Mouse (Mus musculus): ENCODE measurements at regions not wholly inside any gene's neighbourhood (a gene's known extent, or its start where the extent isn't known, plus 50 kb on each side); places are given as distances from the start of the nearest gene placed in this dataset.

GRCm38 (mm10) chr15:36866088-36866487, 141.5 kb downstream of the Zfp706 start:
- no peaks in the 10 kb centered on the region for H3K4me1 ChIP-seq (ENCODE audit: control insufficient read depth, low read depth, low read length)
- no peak for ATAC-seq (ENCODE audit: low read depth)
- H3K4me3 ChIP-seq (ENCODE audit: low read depth, low read length): no peak overlapping the region
- H3K4me2 ChIP-seq (ENCODE audit: low read depth, low read length): no peak overlapping the region
- H3K9ac ChIP-seq (ENCODE audit: low read depth, low read length): no peak overlapping the region
- 4% methylated on average over 1 of the region's 1 CpGs for WGBS (ENCODE audit: insufficient replicate concordance)
- H3K27ac ChIP-seq (ENCODE audit: low read length): no peak overlapping the region
- no peaks in the 10 kb centered on the region for H3K27me3 ChIP-seq (ENCODE audit: control insufficient read depth, insufficient read depth, low read depth, low read length)
- no peaks in the 10 kb centered on the region for H3K36me3 ChIP-seq (ENCODE audit: control insufficient read depth, insufficient read depth)
- no peaks in the 10 kb centered on the region for H3K9me3 ChIP-seq (replicated peaks; ENCODE audit: control insufficient read depth, low read length)

- ATAC-seq (ENCODE audit: low read depth): no peak
- Histone ChIP-seq H3K9ac (ENCODE audit: low read depth, low read length) (no peak overlapping the region), H3K27me3 (ENCODE audit: control insufficient read depth, insufficient read depth, low read depth, low read length) (no peaks in the 10 kb centered on the region), H3K4me2 (ENCODE audit: low read depth, low read length) (no peak overlapping the region), H3K9me3 (replicated peaks; ENCODE audit: control insufficient read depth, low read length) (no peaks in the 10 kb centered on the region), H3K4me3 (ENCODE audit: low read depth, low read length) (no peak overlapping the region), H3K36me3 (ENCODE audit: control insufficient read depth, insufficient read depth) (no peaks in the 10 kb centered on the region), H3K27ac (ENCODE audit: low read length) (no peak overlapping the region), H3K4me1 (ENCODE audit: control insufficient read depth, low read depth, low read length) (no peaks in the 10 kb centered on the region)
- 9% methylated on average over 3 of the region's 3 CpGs for WGBS (ENCODE audit: insufficient replicate concordance)
Measured at GRCm38 (mm10) chr15:36865332-36865731, 142.2 kb downstream of the Zfp706 start.

- H3K36me3 ChIP-seq (ENCODE audit: control insufficient read depth, insufficient read depth): no peaks in the 10 kb centered on the region
- no peak overlapping the region for H3K4me2 ChIP-seq (ENCODE audit: low read depth, low read length)
- no peaks in the 10 kb centered on the region for H3K9me3 ChIP-seq (replicated peaks; ENCODE audit: control insufficient read depth, low read length)
- H3K4me1 ChIP-seq (ENCODE audit: control insufficient read depth, low read depth, low read length): no peaks in the 10 kb centered on the region
- H3K9ac ChIP-seq (ENCODE audit: low read depth, low read length): no peak overlapping the region
- no peak for ATAC-seq (ENCODE audit: low read depth)
- H3K4me3 ChIP-seq (ENCODE audit: low read depth, low read length): no peak overlapping the region
- H3K27ac ChIP-seq (ENCODE audit: low read length): no peak overlapping the region
- no peaks in the 10 kb centered on the region for H3K27me3 ChIP-seq (ENCODE audit: control insufficient read depth, insufficient read depth, low read depth, low read length)
- WGBS (ENCODE audit: insufficient replicate concordance): 47% methylated on average over 2 of the region's 2 CpGs
Measured at GRCm38 (mm10) chr15:36864046-36864445, 143.5 kb downstream of the Zfp706 start.

- Histone ChIP-seq H3K27ac (ENCODE audit: low read length) (no peak overlapping the region), H3K27me3 (ENCODE audit: control insufficient read depth, insufficient read depth, low read depth, low read length) (no peaks in the 10 kb centered on the region), H3K36me3 (ENCODE audit: control insufficient read depth, insufficient read depth) (no peaks in the 10 kb centered on the region), H3K9me3 (replicated peaks; ENCODE audit: control insufficient read depth, low read length) (no peaks in the 10 kb centered on the region), H3K9ac (ENCODE audit: low read depth, low read length) (no peak overlapping the region), H3K4me1 (ENCODE audit: control insufficient read depth, low read depth, low read length) (no peaks in the 10 kb centered on the region), H3K4me2 (ENCODE audit: low read depth, low read length) (no peak overlapping the region), H3K4me3 (ENCODE audit: low read depth, low read length) (no peak overlapping the region)
- 55% methylated on average over 4 of the region's 4 CpGs for WGBS (ENCODE audit: insufficient replicate concordance)
- no peak for ATAC-seq (ENCODE audit: low read depth)
Measured at GRCm38 (mm10) chr15:36858711-36859110, 148.9 kb downstream of the Zfp706 start.

- Histone ChIP-seq H3K36me3 (ENCODE audit: control insufficient read depth, insufficient read depth) (no peaks in the 10 kb centered on the region), H3K9ac (ENCODE audit: low read depth, low read length) (no peak overlapping the region), H3K27ac (ENCODE audit: low read length) (no peak overlapping the region), H3K4me3 (ENCODE audit: low read depth, low read length) (no peak overlapping the region), H3K4me2 (ENCODE audit: low read depth, low read length) (no peak overlapping the region), H3K4me1 (ENCODE audit: control insufficient read depth, low read depth, low read length) (no peaks in the 10 kb centered on the region), H3K9me3 (replicated peaks; ENCODE audit: control insufficient read depth, low read length) (no peaks in the 10 kb centered on the region), H3K27me3 (ENCODE audit: control insufficient read depth, insufficient read depth, low read depth, low read length) (no peaks in the 10 kb centered on the region)
- WGBS (ENCODE audit: insufficient replicate concordance): 75% methylated on average over 1 of the region's 1 CpGs
- ATAC-seq (ENCODE audit: low read depth): no peak
Measured at GRCm38 (mm10) chr15:36857622-36858021, 150.0 kb downstream of the Zfp706 start.

- no peak overlapping the region for H3K4me3 ChIP-seq (ENCODE audit: low read depth, low read length)
- 60% methylated on average over 7 of the region's 7 CpGs for WGBS (ENCODE audit: insufficient replicate concordance)
- H3K4me2 ChIP-seq (ENCODE audit: low read depth, low read length): no peak overlapping the region
- H3K27me3 ChIP-seq (ENCODE audit: control insufficient read depth, insufficient read depth, low read depth, low read length): no peaks in the 10 kb centered on the region
- H3K36me3 ChIP-seq (ENCODE audit: control insufficient read depth, insufficient read depth): no peaks in the 10 kb centered on the region
- no peak overlapping the region for H3K9ac ChIP-seq (ENCODE audit: low read depth, low read length)
- H3K4me1 ChIP-seq (ENCODE audit: control insufficient read depth, low read depth, low read length): no peaks in the 10 kb centered on the region
- ATAC-seq (ENCODE audit: low read depth): no peak
- H3K27ac ChIP-seq (ENCODE audit: low read length): no peak overlapping the region
- H3K9me3 ChIP-seq (replicated peaks; ENCODE audit: control insufficient read depth, low read length): no peaks in the 10 kb centered on the region
Measured at GRCm38 (mm10) chr15:36855550-36856131, 151.9 kb downstream of the Zfp706 start.

GRCm38 (mm10) chr15:36854900-36855321, 152.7 kb downstream of the Zfp706 start:
- 42% methylated on average over 6 of the region's 6 CpGs for WGBS (ENCODE audit: insufficient replicate concordance)
- Histone ChIP-seq H3K4me3 (ENCODE audit: low read depth, low read length) (no peak overlapping the region), H3K9me3 (replicated peaks; ENCODE audit: control insufficient read depth, low read length) (no peaks in the 10 kb centered on the region), H3K4me1 (ENCODE audit: control insufficient read depth, low read depth, low read length) (no peaks in the 10 kb centered on the region), H3K4me2 (ENCODE audit: low read depth, low read length) (no peak overlapping the region), H3K9ac (ENCODE audit: low read depth, low read length) (no peak overlapping the region), H3K27me3 (ENCODE audit: control insufficient read depth, insufficient read depth, low read depth, low read length) (no peaks in the 10 kb centered on the region), H3K27ac (ENCODE audit: low read length) (no peak overlapping the region), H3K36me3 (ENCODE audit: control insufficient read depth, insufficient read depth) (no peaks in the 10 kb centered on the region)
- no peak for ATAC-seq (ENCODE audit: low read depth)

- H3K27me3 ChIP-seq (ENCODE audit: control insufficient read depth, insufficient read depth, low read depth, low read length): no peaks in the 10 kb centered on the region
- WGBS (ENCODE audit: insufficient replicate concordance): 35% methylated on average over 6 of the region's 6 CpGs
- H3K36me3 ChIP-seq (ENCODE audit: control insufficient read depth, insufficient read depth): no peaks in the 10 kb centered on the region
- ATAC-seq (ENCODE audit: low read depth): no peak
- no peak overlapping the region for H3K4me2 ChIP-seq (ENCODE audit: low read depth, low read length)
- no peak overlapping the region for H3K27ac ChIP-seq (ENCODE audit: low read length)
- H3K9me3 ChIP-seq (replicated peaks; ENCODE audit: control insufficient read depth, low read length): no peaks in the 10 kb centered on the region
- H3K4me1 ChIP-seq (ENCODE audit: control insufficient read depth, low read depth, low read length): no peaks in the 10 kb centered on the region
- H3K4me3 ChIP-seq (ENCODE audit: low read depth, low read length): no peak overlapping the region
- H3K9ac ChIP-seq (ENCODE audit: low read depth, low read length): no peak overlapping the region
Measured at GRCm38 (mm10) chr15:36852229-36852821, 155.2 kb downstream of the Zfp706 start.

- H3K9ac ChIP-seq (ENCODE audit: low read depth, low read length): no peak overlapping the region
- H3K27ac ChIP-seq (ENCODE audit: low read length): no peak overlapping the region
- H3K9me3 ChIP-seq (replicated peaks; ENCODE audit: control insufficient read depth, low read length): no peaks in the 10 kb centered on the region
- no peaks in the 10 kb centered on the region; the same call in 1 of the 2 replicates for H3K4me1 ChIP-seq (ENCODE audit: control insufficient read depth, low read depth, low read length)
- H3K36me3 ChIP-seq (ENCODE audit: control insufficient read depth, insufficient read depth): no peaks in the 10 kb centered on the region
- no peaks in the 10 kb centered on the region for H3K27me3 ChIP-seq (ENCODE audit: control insufficient read depth, insufficient read depth, low read depth, low read length)
- ATAC-seq (ENCODE audit: low read depth): no peak
- H3K4me2 ChIP-seq (ENCODE audit: low read depth, low read length): no peak overlapping the region
- no peak overlapping the region for H3K4me3 ChIP-seq (ENCODE audit: low read depth, low read length)
- WGBS (ENCODE audit: insufficient replicate concordance): 40% methylated on average over 5 of the region's 5 CpGs
Measured at GRCm38 (mm10) chr15:36848238-36848637, 159.3 kb downstream of the Zfp706 start.

All from liver, embryonic 16.5 days (tissue).